Mouse (Mus musculus) liver, embryonic 12.5 days (tissue): ENCODE measurements around the gene Fabp2. TPM values are rescaled to one million over a fixed set of nuclear protein-coding genes. Genes with fewer than 3 reads are reported as not detected.

Experiments
- ATAC-seq: fragments of 200-750 bp; cut with Nextera tagmentation; 2 replicates; pipeline ENCODE4 v1.8.0; 2017; ENCODE audit warnings: moderate number of reproducible peaks, mild to moderate bottlenecking, moderate library complexity
- H3K27ac ChIP-seq: fragments of 300-500 bp; sonication (generic); 2 replicates; pipeline ENCODE4 v1.5.1; 2016; ENCODE audit warnings: mild to moderate bottlenecking
- H3K27me3 ChIP-seq: fragments of 300-500 bp; sonication (generic); replicated peaks from 2 replicates; pipeline ENCODE4 v1.6.1; 2016; ENCODE audit warnings: mild to moderate bottlenecking, moderate library complexity
- H3K36me3 ChIP-seq: fragments of 300-500 bp; sonication (generic); 2 replicates; pipeline ENCODE4 v1.6.1; 2016; ENCODE audit warnings: mild to moderate bottlenecking, moderate library complexity
- H3K4me1 ChIP-seq: fragments of 300-500 bp; sonication (generic); 2 replicates; pipeline ENCODE4 v1.6.1; 2016
- H3K4me2 ChIP-seq: fragments of 300-500 bp; sonication (generic); 2 replicates; pipeline ENCODE4 v1.6.1; 2016; ENCODE audit warnings: mild to moderate bottlenecking, moderate library complexity
- H3K4me3 ChIP-seq: fragments of 300-500 bp; sonication (generic); 2 replicates; pipeline ENCODE4 v1.5.1; 2016; ENCODE audit warnings: mild to moderate bottlenecking, moderate library complexity
- H3K9ac ChIP-seq: fragments of 300-500 bp; sonication (generic); 2 replicates; pipeline ENCODE4 v1.6.1; 2016; ENCODE audit warnings: mild to moderate bottlenecking, moderate library complexity
- H3K9me3 ChIP-seq: fragments of 300-500 bp; sonication (generic); replicated peaks from 2 replicates; pipeline ENCODE4 v1.6.1; 2016; ENCODE audit warnings: mild to moderate bottlenecking, moderate library complexity
- WGBS: fragments of 180-500 bp; shearing (Covaris S2); methylation state at CpG from one replicate; pipeline ENCODE4 v1.1.7; 2016; ENCODE audit not compliant: insufficient replicate concordance; 5-methylcytosine and 5-hydroxymethylcytosine counted together
- polyA plus RNA-seq: library from polyadenylated mRNA; unstranded; fragments of >200 nt; fragmentation: Nextera tagmentation; extraction: Ambion mirVana; gene quantifications from 2 replicates; pipeline ENCODE4 v1.2.1, GENCODE M21; 2016

Gene Fabp2
- 5.9 and 6.2 TPM in 2 replicates for polyA plus RNA-seq

DNA sequence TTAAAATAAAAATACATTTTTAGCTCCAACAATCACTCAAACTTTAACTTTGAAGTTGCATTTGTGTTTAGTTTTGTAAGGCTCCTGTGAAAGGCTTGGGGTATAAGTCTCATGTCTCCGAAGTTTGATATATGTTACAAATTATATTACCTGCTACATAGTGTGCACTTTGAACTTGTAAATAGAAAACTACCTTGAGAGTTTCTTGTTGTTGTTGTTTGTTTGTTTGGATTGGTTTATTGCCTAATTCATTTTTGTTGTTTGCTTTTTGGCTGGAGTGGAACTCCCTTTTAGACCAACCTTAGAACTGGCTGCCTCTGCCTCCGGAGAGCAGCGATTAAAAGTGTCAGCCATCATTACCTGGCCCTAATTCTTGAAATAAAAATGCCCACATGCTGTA is at the start of gene Fabp2:
Gene Fabp2, plus strand, starts transcription at position 301 of the 400 bp plus-strand sequence.
- Histone ChIP-seq H3K4me1 (no peaks in the 10 kb centered on the region), H3K27me3 (no peaks in the 10 kb centered on the region), H3K9me3 (no peaks in the 10 kb centered on the region), H3K36me3 (no peaks in the 10 kb centered on the region), H3K9ac (no peak within 1 kb of the TSS), H3K4me3 (no peak within 1 kb of the TSS), H3K4me2 (no peak within 1 kb of the TSS), H3K27ac (no peak within 1 kb of the TSS)
- WGBS = 86% methylated on average over 3 of the region's 3 CpGs
- no peak for ATAC-seq

GRCm38 (mm10) chr3:122848410-122849034 is 46.4 kb upstream of the Fabp2 start:
- 50% methylated on average over 5 of the region's 5 CpGs for WGBS
- H3K4me2 ChIP-seq = no peak overlapping the region
- no peaks in the 10 kb centered on the region for H3K36me3 ChIP-seq
- no peak for ATAC-seq
- H3K4me1 ChIP-seq = no peaks in the 10 kb centered on the region
- no peaks in the 10 kb centered on the region for H3K9me3 ChIP-seq
- H3K4me3 ChIP-seq = no peak overlapping the region
- H3K27ac ChIP-seq = no peak overlapping the region
- no peak overlapping the region for H3K9ac ChIP-seq
- H3K27me3 ChIP-seq = no peaks in the 10 kb centered on the region

DNA sequence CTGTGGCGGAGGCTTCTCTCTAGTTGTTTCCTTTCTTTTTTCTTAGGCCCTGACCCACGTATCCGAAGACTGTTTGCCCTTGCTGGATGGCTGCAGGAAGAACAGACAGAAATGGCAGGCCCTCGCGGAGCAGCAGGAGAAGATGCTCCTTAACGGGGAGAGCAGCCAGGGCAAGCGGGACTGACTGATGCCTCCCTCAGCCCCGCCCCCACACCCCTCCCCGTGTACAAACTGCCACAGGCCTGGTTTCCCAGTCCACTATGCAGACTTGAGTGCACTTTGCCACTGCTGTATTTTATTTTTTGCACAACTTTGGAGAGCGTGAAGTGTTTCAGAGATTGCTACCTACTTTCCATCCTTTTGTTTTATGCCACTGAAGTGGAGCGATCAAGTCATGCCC is 39.7 kb upstream of the Fabp2 start:
- Histone ChIP-seq H3K9ac (no peak overlapping the region), H3K4me3 (no peak overlapping the region), H3K27ac (no peak overlapping the region), H3K36me3 (no peaks in the 10 kb centered on the region), H3K27me3 (no peaks in the 10 kb centered on the region), H3K4me2 (no peak overlapping the region), H3K9me3 (no peaks in the 10 kb centered on the region), H3K4me1 (no peaks in the 10 kb centered on the region)
- no peak for ATAC-seq
- 63% methylated on average over 11 of the region's 11 CpGs for WGBS

GRCm38 (mm10) chr3:122859829-122860228 is 35.0 kb upstream of the Fabp2 start:
- no peak for ATAC-seq
- no peak overlapping the region for H3K4me3 ChIP-seq
- no peaks in the 10 kb centered on the region for H3K27me3 ChIP-seq
- no peak overlapping the region for H3K9ac ChIP-seq
- H3K27ac ChIP-seq = no peak overlapping the region
- H3K36me3 ChIP-seq = no peaks in the 10 kb centered on the region
- no peak overlapping the region for H3K4me2 ChIP-seq
- H3K9me3 ChIP-seq = no peaks in the 10 kb centered on the region
- no peaks in the 10 kb centered on the region for H3K4me1 ChIP-seq
- WGBS = 66% methylated on average over 2 of the region's 2 CpGs

DNA sequence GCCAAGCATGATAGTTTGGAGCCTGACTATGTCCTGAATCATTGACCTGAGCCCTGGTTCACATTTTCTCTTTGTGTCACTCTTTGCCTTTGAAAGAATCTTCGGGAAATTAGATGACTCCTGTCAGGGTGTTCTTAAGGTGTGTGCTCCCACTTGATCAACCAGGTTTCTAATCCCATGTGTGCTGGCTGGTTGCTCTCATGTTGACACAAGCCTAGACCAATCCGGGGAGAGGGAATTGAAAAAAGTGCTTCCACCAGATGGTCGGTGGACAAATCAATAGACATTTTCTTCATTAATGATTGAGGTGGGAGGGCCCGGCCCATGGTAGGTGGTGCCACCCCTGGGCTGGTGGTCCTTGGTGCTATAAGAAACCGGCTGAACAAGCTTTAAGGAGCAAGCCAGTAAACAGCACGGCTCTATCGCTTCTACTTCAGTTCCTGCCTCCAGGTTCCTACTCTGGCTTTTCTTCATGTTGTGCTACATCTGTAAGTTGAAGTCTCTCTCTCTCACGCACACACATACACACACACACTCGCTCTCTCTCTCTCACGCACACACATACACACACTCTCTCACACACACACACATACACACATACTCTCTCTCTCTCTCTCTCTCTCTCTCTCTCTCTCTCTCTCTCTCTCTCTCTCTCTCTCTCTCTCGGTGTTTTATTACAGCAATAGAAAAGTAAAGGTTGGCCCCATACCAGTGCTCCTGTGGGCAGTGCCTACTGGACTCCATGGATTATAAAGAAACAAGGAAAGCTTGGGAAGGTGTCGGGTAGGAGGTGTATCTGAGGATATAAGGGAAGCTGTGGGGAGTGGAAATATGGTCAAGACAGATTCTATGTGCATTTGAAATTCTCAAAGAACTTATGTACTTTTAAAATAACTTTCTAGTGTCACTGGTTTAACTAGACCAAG is 34.0 kb upstream of the Fabp2 start:
- Histone ChIP-seq H3K4me2 (no peak overlapping the region), H3K4me1 (no peaks in the 10 kb centered on the region), H3K4me3 (no peak overlapping the region), H3K36me3 (no peaks in the 10 kb centered on the region), H3K27me3 (no peaks in the 10 kb centered on the region), H3K9ac (no peak overlapping the region), H3K27ac (no peak overlapping the region), H3K9me3 (no peaks in the 10 kb centered on the region)
- WGBS = 70% methylated on average over 12 of the region's 12 CpGs
- 0 out of 2 replicates have a peak, but pooled peaks have one; percentile 18 for ATAC-seq

DNA sequence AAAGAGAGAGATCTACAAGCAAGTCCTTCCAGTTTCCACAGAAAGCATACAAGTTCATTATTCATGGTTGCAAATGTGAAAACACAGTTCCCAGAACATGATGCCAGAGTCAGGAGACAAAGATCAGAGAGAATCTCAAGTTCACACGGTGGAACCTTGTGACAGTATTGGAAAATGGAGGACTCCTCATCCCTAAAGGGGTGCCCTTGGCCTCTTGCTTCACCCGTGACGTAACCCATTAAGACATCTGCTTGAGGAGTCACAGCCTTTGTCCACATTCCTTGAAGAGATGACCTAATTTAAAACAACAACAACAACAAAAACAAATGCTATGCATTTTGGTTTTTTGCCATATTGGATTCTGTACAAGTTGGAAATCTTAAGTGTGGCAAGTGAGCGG is 29.8 kb upstream of the Fabp2 start:
- no peaks in the 10 kb centered on the region for H3K36me3 ChIP-seq
- WGBS = 78% methylated on average over 4 of the region's 4 CpGs

DNA sequence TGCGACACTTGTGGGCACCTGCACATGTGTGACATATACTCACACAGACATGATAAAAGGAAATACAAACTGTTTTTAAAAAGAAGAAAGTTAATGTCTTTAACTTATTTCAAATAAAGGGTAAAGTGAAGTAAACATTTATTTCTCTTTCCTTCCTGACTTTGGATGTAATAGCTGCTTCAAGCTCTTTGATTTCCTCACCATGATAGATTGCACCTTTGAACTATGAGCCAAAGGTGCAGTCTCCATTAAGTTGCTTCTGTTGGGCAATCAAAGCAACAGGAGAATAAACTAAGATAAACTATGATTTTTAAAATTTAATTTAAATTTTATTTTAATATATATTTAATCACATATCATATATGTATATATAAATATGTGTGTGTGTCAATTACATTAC is 26.6 kb upstream of the Fabp2 start:
- Histone ChIP-seq H3K9ac (no peak overlapping the region), H3K36me3 (no peaks in the 10 kb centered on the region), H3K4me3 (no peak overlapping the region), H3K27ac (no peak overlapping the region), H3K9me3 (no peaks in the 10 kb centered on the region), H3K4me1 (no peaks in the 10 kb centered on the region), H3K27me3 (no peaks in the 10 kb centered on the region), H3K4me2 (no peak overlapping the region)
- ATAC-seq = no peak
- WGBS = 89% methylated on average over 1 of the region's 1 CpGs

More for the DNA sequence above, 29.8 kb upstream of the Fabp2 start:
- no peak for ATAC-seq
- Histone ChIP-seq H3K4me3 (no peak overlapping the region), H3K27ac (no peak overlapping the region), H3K4me2 (no peak overlapping the region), H3K27me3 (no peaks in the 10 kb centered on the region), H3K9me3 (no peaks in the 10 kb centered on the region), H3K9ac (no peak overlapping the region), H3K4me1 (no peaks in the 10 kb centered on the region)

DNA sequence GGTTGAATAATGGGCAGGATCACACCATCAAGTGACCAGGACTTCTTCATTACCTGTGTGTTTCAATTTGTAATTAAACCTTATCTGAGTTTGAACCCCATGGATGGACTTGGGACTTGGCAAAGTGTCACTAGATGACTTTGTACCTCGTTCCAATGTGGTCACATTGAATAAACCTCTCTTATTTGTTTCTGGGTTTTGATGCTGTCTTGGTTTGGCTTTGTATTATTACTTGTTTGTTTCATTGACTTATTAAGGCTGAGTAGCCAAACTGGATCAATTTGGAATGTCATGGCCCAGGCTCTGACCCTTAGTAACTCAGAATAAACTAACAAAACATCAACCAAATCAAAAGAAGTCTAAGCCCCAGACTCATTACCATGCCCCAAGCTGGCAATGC is 23.3 kb upstream of the Fabp2 start:
- ATAC-seq = no peak
- H3K4me2 ChIP-seq = no peak overlapping the region
- no peak overlapping the region for H3K4me3 ChIP-seq
- no peaks in the 10 kb centered on the region for H3K27me3 ChIP-seq
- no peaks in the 10 kb centered on the region for H3K36me3 ChIP-seq
- H3K27ac ChIP-seq = no peak overlapping the region
- no peaks in the 10 kb centered on the region for H3K4me1 ChIP-seq
- no peaks in the 10 kb centered on the region for H3K9me3 ChIP-seq
- WGBS = 72% methylated on average over 1 of the region's 1 CpGs
- no peak overlapping the region for H3K9ac ChIP-seq

DNA sequence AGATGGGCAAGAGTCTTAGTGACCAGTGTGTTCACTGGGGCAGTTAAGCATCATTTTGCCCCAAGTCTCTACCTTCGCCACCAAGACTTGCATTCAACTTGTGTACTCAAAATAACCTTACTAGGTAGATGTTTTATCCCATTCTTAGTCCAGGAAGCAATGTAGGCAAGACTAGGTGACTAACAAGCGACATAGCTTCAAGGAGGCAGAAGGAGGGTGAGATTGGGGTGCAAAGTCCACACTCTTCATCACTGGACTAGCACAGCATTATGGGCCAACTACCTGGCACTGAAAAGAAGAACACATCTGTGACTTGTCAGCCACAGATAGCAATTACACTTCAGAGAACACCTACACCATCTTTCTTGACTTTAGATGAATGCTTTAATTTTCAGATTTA is 18.0 kb upstream of the Fabp2 start:
- H3K4me3 ChIP-seq = no peak overlapping the region
- H3K9ac ChIP-seq = no peak overlapping the region
- WGBS = 55% methylated on average over 2 of the region's 2 CpGs
- no peaks in the 10 kb centered on the region for H3K9me3 ChIP-seq
- no peak overlapping the region for H3K4me2 ChIP-seq
- no peaks in the 10 kb centered on the region for H3K4me1 ChIP-seq
- H3K27me3 ChIP-seq = no peaks in the 10 kb centered on the region
- ATAC-seq = no peak
- H3K36me3 ChIP-seq = no peaks in the 10 kb centered on the region
- no peak overlapping the region for H3K27ac ChIP-seq

- H3K4me2 ChIP-seq = no peak overlapping the region
- ATAC-seq = no peak
- H3K9ac ChIP-seq = no peak overlapping the region
- H3K4me3 ChIP-seq = no peak overlapping the region
- no peaks in the 10 kb centered on the region for H3K4me1 ChIP-seq
- H3K27ac ChIP-seq = no peak overlapping the region
- 66% methylated on average over 3 of the region's 3 CpGs for WGBS
- no peaks in the 10 kb centered on the region for H3K27me3 ChIP-seq
- H3K36me3 ChIP-seq = no peaks in the 10 kb centered on the region
- H3K9me3 ChIP-seq = no peaks in the 10 kb centered on the region
These were observed 17.3 kb upstream of the Fabp2 start for GRCm38 (mm10) chr3:122877543-122877942.

- 73% methylated on average over 8 of the region's 8 CpGs for WGBS
- ATAC-seq = no peak
These were observed 16.1 kb upstream of the Fabp2 start for GRCm38 (mm10) chr3:122878705-122879315.

More at GRCm38 (mm10) chr3:122878705-122879315, 16.1 kb upstream of the Fabp2 start:
- Histone ChIP-seq H3K9ac (no peak overlapping the region), H3K4me1 (no peaks in the 10 kb centered on the region), H3K4me2 (no peak overlapping the region), H3K27ac (no peak overlapping the region), H3K27me3 (no peaks in the 10 kb centered on the region), H3K9me3 (no peaks in the 10 kb centered on the region), H3K4me3 (no peak overlapping the region), H3K36me3 (no peaks in the 10 kb centered on the region)
